Mouse (Mus musculus): ENCODE data around the gene Srpk2.
A peak's percentile ranks its signal among the peaks of the same experiment; 100 is the strongest.
"Not testable (repeated sequence)": the region's sequence is repeated elsewhere in the genome, so short reads cannot be mapped to it uniquely, and the experiment has no call there.

Gene Srpk2

DNA sequence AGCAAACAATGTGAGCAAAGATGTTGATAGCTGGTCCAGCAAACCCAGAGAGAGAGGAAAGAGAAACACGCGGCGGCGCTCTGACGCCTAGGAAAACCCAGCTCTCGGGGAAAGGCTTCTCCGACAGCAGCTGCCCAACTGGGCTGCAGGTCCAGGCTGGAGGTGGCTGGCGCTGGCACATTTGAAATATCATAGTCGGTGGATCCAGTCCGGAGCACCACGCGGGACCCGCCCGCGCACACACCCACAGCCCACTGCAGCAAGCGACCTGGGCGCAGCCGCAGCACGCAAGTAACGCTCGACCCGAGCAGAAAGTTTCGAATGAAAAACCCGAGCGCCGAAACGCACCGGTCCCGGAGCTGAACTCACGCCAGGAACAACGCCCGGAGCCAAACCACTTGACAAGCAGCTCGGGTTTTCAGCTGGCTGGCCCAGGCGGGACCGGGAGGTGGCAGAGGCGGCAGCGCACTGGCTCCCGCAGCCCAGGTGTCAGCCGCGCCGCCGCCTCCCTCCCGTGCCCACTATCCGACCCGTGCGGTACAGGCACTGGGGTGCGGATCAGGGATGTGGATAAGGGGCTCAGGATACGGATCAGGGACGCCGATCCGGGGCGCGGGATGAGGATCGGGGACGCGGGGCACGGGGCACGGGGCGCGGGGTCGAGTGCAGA, 9.5 kb downstream of the Srpk2 start:
- peak; percentile 73 for DNase-seq (ENCODE audit: low read depth, low spot score)

GRCm38 (mm10) chr5:23672136-23672535, 12.3 kb downstream of the Srpk2 start:
- DNase-seq (ENCODE audit: low read depth, low spot score), result no peak

DNA sequence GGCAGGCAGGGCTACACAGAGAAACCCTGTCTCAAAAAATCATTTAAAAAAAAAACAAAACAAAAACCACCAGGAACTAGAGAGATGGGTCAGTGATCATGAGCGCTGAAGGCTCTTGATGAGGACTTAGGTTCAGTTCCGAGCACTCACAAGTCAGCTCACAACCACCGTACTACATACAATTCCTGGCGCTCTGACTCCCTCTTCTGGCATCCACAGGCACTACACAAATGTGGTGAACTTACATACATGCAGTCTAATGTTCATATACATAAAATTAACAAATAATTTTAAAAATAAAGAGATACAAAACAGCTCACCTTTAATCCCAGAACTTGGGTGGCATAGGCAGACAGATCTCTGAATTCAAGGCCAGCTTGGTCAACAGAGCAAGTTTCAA, 13.5 kb downstream of the Srpk2 start:
- peak; percentile 69 for DNase-seq (ENCODE audit: low read depth, low spot score)

GRCm38 (mm10) chr5:23665906-23666305, 18.5 kb downstream of the Srpk2 start:
- peak; percentile 68 for DNase-seq (ENCODE audit: low read depth, low spot score)

DNA sequence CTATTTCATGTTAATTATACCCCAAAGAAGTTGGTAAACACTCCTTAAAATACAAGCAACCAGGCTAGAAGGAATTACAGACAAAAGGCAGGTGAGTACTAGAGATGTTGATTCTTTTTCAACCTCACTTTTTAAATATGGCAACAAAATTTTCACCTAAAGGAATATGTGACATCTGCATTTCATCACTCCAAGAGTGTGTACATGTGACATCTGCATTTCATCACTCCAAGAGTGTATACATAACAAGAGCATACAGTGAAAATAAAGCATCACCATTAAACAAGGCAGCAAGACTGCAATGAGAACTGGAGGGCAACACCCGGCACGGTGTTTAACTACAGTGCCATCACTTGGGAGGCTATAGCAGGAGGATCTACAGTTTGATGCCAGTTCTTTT, 23.2 kb downstream of the Srpk2 start:
- DNase-seq (ENCODE audit: low read depth, low spot score), result no peak

DNA sequence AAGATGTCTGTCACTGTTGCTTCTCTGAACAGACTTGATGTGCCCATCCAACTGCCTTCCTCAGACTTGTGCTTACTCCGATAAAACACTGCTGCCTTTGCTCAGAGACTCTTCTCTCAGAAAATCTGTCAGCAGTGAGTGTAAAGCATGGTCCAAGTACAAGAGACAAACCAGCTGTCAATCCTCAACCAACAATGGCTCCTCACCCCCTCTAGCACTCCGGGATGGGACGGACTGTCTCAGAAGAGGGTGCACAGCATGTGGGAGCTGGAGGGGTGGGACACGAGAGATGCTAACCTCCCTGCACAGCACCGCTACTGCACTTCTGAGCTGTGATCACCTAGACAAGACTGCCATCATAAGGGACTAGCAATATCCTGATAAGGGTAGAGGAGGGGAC, 26.4 kb downstream of the Srpk2 start:
- peak; percentile 41 for DNase-seq (ENCODE audit: low read depth, low spot score)

DNA sequence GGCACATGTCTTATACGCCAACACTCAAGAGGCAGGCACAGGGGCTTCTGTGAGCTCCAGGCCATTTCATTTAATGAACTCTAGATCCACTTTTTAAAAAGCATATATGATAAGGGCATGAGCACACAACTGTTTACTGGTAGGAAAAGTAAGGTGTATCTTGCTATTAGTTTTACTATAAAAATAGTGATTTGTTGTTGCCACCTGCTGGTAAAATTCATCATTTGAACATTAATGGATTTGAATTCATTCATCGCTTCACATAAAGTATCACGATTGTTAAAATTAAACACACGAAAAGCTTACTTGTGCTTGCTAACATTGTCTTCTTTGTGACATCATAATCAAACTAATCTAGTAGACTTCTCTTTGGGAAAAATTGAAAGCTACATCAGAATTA, 27.8 kb downstream of the Srpk2 start:
- no peak for DNase-seq (ENCODE audit: low read depth, low spot score)

DNA sequence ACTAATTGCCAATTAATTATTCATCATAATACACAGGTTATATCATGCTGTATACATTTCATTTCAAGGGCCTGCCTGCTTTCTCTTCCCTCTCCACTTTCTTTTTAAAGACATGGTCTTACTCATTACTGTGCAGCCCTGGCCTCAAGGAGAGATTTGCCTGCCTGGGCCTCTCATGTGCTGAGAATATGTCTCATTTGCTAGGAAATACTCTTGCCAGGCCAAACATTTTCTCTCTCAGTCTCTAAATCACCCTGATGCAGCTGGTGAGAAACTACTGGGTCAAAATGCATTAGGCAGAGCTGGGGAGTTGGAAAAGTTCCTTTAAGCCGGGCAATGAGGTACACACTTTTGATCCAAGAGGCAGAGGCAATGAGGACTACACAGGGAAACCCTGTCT, 29.4 kb downstream of the Srpk2 start:
- DNase-seq (ENCODE audit: low read depth, low spot score), result no peak

DNA sequence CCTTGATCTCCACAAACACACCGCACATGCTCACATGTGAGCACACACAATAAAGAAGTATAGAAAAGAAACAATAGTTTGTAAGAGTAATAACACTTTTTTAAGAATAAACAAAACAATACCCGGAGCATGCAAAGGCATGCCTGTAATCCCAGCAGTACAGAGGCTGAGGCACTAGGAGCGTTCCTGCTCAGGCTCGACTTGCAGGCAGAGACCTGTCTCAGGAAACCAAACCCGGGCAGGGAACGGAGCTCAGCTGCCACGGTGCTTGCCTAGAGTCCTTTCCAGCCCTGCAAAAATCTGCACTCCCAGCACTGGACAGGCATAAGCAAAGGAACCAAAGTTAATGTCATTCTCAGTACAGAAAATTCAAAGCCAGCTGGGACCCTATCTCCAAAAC, 32.1 kb downstream of the Srpk2 start:
- no peak for DNase-seq (ENCODE audit: low read depth, low spot score)

- DNase-seq (ENCODE audit: low read depth, low spot score), result no peak
Observed at GRCm38 (mm10) chr5:23651786-23652185, 32.6 kb downstream of the Srpk2 start.

GRCm38 (mm10) chr5:23650504-23650903, 33.9 kb downstream of the Srpk2 start:
- no peak for DNase-seq (ENCODE audit: low read depth, low spot score)

DNA sequence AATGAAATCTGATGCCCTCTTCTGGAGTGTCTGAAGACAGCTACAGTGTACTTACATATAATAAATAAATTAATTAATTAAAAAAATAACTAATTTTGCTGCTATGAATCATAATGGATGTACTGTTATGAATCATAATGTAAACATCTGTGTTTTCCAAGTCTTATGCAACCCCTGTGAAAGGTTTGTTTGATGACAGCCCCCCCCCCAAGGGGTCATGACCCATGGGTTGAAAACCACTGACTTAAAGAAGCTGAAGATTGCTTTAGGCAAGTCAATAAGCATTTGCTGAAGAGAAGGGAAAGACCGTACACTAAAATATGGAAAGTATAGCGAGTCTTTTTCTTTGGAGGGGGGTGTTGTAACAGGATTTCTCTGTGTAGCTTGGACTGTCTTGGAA, 35.2 kb downstream of the Srpk2 start:
- no peak for DNase-seq (ENCODE audit: low read depth, low spot score)

DNA sequence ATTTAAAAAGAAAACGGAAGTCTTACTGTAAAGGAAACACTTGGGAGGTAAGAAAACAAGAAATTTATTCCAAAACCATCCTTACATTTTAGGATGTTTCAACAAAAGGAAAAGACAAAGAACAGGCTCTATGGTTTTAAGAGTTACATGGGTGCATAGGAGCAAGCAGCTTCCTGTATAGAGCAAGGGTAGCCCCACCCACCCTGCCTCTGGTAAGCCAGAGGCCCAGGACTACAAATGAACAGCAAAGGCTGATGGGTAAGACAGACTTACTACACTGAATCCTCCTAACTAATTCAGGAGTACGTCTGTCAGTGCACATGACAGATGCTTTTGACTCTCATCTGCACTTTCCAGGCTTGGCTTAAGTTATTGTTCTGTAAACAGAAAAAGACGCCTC, 38.7 kb downstream of the Srpk2 start:
- DNase-seq (ENCODE audit: low read depth, low spot score), result peak; percentile 35

DNA sequence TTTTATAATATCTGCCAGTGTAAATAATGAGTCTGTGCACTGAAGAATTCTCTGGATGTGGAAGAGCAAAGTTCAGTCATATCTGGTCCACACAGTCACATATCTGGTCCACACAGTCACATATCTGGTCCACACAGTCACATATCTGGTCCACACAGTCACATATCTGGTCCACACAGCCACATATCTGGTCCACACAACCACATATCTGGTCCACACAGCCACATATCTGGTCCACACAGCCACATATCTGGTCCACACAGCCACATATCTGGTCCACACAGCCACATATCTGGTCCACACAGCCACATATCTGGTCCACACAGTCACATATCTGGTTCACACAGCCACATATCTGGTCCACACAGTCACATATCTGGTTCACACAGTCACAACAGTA, 45.2 kb downstream of the Srpk2 start:
- DNase-seq (ENCODE audit: low read depth, low spot score), result not testable (repeated sequence)

DNA sequence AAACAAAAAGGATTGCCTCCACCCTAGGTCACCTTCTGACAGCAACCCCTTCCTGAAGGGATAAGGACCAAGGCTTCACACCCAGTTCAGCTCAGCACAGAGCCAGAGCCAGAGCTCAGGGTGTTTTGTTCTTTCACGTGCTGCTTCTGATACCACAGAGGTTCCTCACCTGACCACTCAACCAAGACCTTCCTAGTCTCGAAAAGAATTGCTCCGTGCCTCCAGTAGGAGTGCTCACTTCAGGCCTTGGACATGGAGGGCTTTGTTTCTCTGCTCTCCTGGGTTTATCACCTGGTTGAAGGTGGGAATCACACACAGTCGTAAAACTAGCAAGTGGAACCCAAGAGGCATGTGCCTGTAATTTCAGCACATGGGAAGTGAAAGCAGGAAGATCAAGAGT, 46.4 kb downstream of the Srpk2 start:
- no peak for DNase-seq (ENCODE audit: low read depth, low spot score)

- no peak for DNase-seq (ENCODE audit: low read depth, low spot score)
Observed at GRCm38 (mm10) chr5:23637337-23637736, 47.1 kb downstream of the Srpk2 start.

DNA sequence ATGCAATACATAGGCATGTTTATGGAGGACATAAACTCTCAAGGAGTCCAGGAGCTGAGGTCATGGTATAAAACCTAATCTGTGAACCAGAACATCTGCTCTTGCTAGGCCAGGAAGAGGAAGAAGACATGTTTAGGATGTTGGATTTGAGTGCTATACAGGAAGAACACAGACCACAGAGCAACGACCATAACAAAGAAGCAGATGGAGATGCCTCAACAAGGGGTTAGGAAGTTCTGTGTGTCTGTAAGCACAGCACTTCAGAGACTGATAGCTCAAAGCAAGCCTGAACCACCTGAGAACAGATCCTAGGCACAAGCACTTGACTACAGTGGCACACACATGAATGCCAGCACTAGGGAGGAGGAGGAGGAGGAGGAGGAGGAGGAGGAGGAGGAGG, 52.9 kb downstream of the Srpk2 start:
- no peak for DNase-seq (ENCODE audit: low read depth, low spot score)

GRCm38 (mm10) chr5:23627221-23627620, 57.2 kb downstream of the Srpk2 start:
- no peak for DNase-seq (ENCODE audit: low read depth, low spot score)

GRCm38 (mm10) chr5:23626173-23626572, 58.2 kb downstream of the Srpk2 start:
- no peak for DNase-seq (ENCODE audit: low read depth, low spot score)

GRCm38 (mm10) chr5:23620621-23621020, 63.8 kb downstream of the Srpk2 start:
- no peak for DNase-seq (ENCODE audit: low read depth, low spot score)

- peak; percentile 61 for DNase-seq (ENCODE audit: low read depth, low spot score)
Observed at GRCm38 (mm10) chr5:23618656-23619055, 65.8 kb downstream of the Srpk2 start.

- DNase-seq (ENCODE audit: low read depth, low spot score), result no peak
Observed at GRCm38 (mm10) chr5:23617104-23617415, 67.4 kb downstream of the Srpk2 start.

DNA sequence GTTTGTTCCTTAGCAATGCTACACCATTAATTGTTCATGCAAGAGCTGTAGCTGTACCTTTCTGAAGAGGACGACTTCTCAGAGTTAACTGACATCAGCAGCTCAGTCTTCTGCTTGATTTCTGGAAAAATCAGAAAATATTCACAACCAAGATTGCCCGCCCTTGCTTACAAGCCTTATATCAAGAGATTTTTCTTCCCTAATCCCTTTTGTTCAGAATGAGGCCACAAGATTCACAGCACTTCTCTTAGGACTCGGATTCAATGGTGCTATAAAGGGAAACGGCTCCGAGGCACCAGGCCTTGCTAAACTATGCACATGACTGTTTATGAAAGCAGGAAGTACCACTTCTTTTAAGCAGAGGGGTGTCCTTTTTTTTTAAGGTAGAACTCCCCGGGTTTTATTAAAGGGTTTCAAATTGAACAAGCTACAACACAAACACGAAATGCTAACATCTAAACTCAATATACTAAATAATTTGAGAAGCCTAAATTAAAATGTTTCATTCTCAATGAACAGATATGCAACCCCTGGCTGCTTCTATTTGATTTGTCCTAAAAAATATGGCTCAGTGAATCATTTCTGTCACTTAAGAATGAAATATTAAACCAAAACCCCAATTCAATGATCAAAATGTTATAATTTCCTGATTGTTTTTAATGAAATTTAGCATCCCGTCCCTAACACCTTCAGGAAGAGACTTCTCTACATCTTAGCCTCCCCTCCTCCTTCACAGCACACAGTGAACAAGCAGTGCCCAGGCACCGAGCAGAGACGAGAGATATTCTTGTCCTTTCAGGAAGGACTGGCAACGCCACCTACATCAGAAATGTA, 67.9 kb downstream of the Srpk2 start:
- no peak for DNase-seq (ENCODE audit: low read depth, low spot score)

Measured in R1 (cell line).